Mouse (Mus musculus): ENCODE results near the gene Srrt. TPM values are rescaled to one million over a fixed set of nuclear protein-coding genes. Genes with fewer than 3 reads are reported as not detected.

Srrt gene
- polyA plus RNA-seq, 1 experiment from 2014 or later, result 124 TPM

DNA sequence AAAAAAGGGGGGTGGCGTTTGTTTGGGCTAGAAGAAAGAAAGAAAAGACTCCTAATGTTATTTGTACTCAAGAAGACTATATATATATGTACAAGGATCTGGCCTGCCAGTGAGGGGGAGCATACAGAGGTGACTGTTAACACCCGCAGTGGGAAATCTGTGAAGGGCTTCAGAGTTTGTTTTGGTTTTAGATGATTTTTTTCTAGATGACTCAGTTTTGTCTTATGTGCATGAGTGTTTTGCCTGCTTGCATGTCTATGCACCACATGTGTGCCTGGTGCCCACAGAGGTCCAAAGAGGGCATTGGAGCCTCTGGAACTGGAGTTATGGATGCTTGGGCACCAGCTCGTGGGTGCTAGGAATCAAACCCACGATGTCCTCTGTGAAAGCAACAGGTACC, 39.5 kb upstream of the Srrt start:
- Histone ChIP-seq H3K4me3 (replicated peaks) (no peak overlapping the region), H3K27me3 (no peaks in the 10 kb centered on the region), H3K27ac (replicated peaks) (no peak overlapping the region), H3K36me3 (no peaks in the 10 kb centered on the region), H3K9me3 (replicated peaks) (no peaks in the 10 kb centered on the region), H3K4me1 (peaks cover 24% of the 10 kb centered on the region), H3K9ac (no peak overlapping the region), H3K4me2 (replicated peaks) (no peak overlapping the region)
- ATAC-seq (ENCODE audit: insufficient number of reproducible peaks, low FRiP score, low TSS enrichment, low read depth), result no peak
- WGBS, result 83% methylated on average over 4 of the region's 4 CpGs

DNA sequence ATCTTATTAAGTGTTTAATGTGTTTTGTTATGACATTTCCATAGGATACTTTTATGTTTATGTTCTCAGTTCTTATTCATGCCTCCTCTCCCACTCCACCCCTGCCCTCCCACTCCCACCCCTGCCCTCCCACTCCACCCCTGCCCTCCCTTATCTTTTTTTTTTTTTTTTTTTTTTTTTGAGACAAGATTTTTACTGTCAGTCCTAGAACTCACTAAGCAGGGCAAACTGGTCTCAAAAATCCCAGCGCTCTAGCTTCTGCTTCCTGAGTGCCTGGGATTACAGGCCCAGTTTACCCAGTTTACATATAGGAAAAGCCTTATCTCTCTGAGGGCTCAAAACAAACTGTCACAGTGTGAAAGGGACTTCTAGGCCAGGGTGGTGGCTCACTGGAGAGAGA, 38.9 kb upstream of the Srrt start:
- ATAC-seq (ENCODE audit: insufficient number of reproducible peaks, low FRiP score, low TSS enrichment, low read depth), result no peak
- Histone ChIP-seq H3K4me2 (replicated peaks) (no peak overlapping the region), H3K9me3 (replicated peaks) (no peaks in the 10 kb centered on the region), H3K4me3 (replicated peaks) (no peak overlapping the region), H3K27ac (replicated peaks) (no peak overlapping the region), H3K9ac (no peak overlapping the region), H3K4me1 (peaks cover 19% of the 10 kb centered on the region), H3K36me3 (no peaks in the 10 kb centered on the region), H3K27me3 (no peaks in the 10 kb centered on the region)
- 88% methylated on average over 1 of the region's 1 CpGs for WGBS

DNA sequence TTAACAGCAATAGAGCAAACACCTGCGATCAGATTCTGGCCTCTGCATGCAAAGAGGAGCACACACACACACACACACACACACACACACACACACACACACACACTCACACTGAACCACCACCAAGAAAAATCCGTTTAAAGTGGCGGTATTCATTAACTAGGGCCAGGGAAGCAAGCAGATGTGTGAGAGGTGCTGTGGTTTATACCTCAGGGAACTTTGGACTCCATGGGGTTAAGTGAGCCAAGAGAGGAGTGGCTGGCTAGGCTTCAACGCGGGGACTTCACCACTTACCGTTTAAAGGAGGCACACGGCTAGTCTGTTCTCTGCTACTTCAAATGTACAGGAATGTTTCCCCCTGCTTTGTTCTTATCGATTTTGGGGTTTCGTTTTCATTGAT, 38.3 kb upstream of the Srrt start:
- WGBS, result 16% methylated on average over 9 of the region's 9 CpGs
- Histone ChIP-seq H3K36me3 (no peaks in the 10 kb centered on the region), H3K9me3 (replicated peaks) (no peaks in the 10 kb centered on the region), H3K27ac (replicated peaks) (no peak overlapping the region), H3K9ac (no peak overlapping the region), H3K27me3 (no peaks in the 10 kb centered on the region), H3K4me2 (replicated peaks) (no peak overlapping the region), H3K4me3 (replicated peaks) (no peak overlapping the region), H3K4me1 (peaks cover 16% of the 10 kb centered on the region)
- ATAC-seq (ENCODE audit: insufficient number of reproducible peaks, low FRiP score, low TSS enrichment, low read depth), result no peak

DNA sequence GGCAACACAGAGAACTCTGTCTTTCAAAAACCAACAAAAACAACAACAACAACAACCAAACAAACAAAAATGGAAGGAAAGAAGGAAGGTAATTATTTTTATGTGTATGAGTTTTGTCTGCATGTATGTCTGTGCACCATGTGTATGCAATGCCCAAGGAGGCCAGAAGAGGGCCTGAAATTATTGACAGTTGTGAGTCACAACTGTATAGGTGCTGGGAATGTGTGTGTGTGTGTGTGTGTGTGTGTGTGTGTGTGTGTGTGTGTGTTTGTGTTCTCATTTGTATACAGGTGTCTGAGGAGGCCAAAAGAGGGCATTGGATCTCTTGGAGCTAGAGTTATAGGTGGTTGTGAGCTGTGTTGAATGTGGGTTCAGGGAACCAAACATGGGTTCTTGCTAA, 36.4 kb upstream of the Srrt start:
- H3K9me3 ChIP-seq (replicated peaks), result no peaks in the 10 kb centered on the region
- no peaks in the 10 kb centered on the region for H3K36me3 ChIP-seq
- no peak overlapping the region for H3K27ac ChIP-seq (replicated peaks)
- no peak overlapping the region for H3K9ac ChIP-seq
- H3K27me3 ChIP-seq, result no peaks in the 10 kb centered on the region
- ATAC-seq (ENCODE audit: insufficient number of reproducible peaks, low FRiP score, low TSS enrichment, low read depth), result no peak
- H3K4me2 ChIP-seq (replicated peaks), result no peak overlapping the region
- H3K4me3 ChIP-seq (replicated peaks), result no peak overlapping the region
- peaks cover 23% of the 10 kb centered on the region for H3K4me1 ChIP-seq

DNA sequence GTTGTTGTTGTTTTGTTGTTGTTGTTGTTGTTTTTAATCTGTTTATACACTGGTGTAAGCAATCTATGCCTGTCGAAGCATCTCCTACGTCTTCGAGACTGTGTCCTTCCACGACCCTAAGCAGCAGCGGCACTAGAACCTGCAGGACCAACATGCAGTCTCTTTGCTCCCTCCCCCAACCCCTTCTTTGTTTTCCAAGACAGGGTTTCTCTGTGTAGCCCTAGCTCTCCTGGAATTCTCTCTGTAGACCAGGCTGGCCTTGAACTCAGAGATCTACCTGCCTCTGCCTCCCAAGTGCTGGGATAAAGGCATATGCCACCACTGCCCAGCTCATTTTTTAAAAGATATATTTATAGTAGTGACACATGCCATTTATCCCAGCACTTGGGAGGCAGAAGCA, 35.9 kb upstream of the Srrt start:
- H3K4me1 ChIP-seq, result peaks cover 18% of the 10 kb centered on the region
- ATAC-seq (ENCODE audit: insufficient number of reproducible peaks, low FRiP score, low TSS enrichment, low read depth), result no peak
- WGBS, result 91% methylated on average over 5 of the region's 5 CpGs
- H3K27me3 ChIP-seq, result no peaks in the 10 kb centered on the region
- H3K4me2 ChIP-seq (replicated peaks), result no peak overlapping the region
- H3K36me3 ChIP-seq, result no peaks in the 10 kb centered on the region
- H3K27ac ChIP-seq (replicated peaks), result no peak overlapping the region
- H3K4me3 ChIP-seq (replicated peaks), result no peak overlapping the region
- no peak overlapping the region for H3K9ac ChIP-seq
- H3K9me3 ChIP-seq (replicated peaks), result no peaks in the 10 kb centered on the region

DNA sequence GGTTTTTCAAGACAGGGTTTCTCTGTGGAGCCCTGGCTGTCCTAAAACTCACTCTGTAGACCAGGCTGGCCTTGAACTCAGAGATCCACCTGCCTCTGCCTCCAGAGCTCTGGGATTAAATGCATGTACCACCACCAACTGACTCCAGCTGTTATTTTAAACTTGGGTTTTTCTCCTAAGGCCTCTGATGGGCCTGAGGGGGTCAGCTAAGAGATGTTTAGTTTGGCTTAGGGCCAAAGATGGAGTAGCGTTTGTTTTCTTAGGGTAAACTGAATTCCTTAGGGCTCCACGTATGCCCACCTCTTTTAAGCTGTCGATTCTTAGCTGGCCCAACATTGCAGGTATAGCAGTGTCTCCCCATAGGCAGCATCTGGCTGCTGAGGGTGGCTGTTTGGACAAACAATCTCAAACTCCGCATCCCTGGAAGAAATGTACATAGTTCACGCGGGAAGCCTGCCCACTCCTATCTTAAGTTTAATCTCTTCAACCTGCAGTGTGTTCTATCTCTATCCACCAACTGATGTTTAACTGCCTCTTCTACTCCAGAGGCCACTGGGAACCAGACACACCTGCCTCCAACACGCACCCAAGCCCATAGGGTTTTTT, 35.0 kb upstream of the Srrt start:
- WGBS, result 60% methylated on average over 7 of the region's 7 CpGs

DNA sequence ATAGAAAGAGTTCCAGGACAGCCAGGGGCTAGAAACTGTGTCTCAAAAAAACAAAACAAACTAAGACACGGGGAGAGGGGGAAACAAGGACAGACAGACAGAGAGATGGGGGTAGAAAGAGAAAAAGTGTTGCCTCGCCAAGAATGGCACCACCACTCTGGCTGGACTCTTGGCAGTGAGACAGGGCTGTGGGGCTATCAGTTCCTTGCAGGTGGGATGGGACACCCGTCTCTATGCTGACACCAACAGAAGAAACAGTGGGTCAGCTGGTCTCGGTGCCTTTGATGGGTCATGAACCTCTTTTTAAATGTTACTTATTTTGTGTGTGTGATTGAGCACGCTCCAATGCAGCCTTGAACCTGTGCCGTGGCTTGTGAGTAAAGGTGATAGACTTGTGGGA, 32.7 kb upstream of the Srrt start:
- ATAC-seq (ENCODE audit: insufficient number of reproducible peaks, low FRiP score, low TSS enrichment, low read depth), result no peak
- H3K4me1 ChIP-seq, result peaks cover 13% of the 10 kb centered on the region
- 78% methylated on average over 6 of the region's 6 CpGs for WGBS
- no peaks in the 10 kb centered on the region for H3K9me3 ChIP-seq (replicated peaks)
- H3K9ac ChIP-seq, result no peak overlapping the region
- H3K27ac ChIP-seq (replicated peaks), result peak overlapping the region; percentile 89
- H3K4me3 ChIP-seq (replicated peaks), result no peak overlapping the region
- no peak overlapping the region for H3K4me2 ChIP-seq (replicated peaks)
- H3K36me3 ChIP-seq, result no peaks in the 10 kb centered on the region
- H3K27me3 ChIP-seq, result no peaks in the 10 kb centered on the region

More for the DNA sequence above, 35.0 kb upstream of the Srrt start:
- Histone ChIP-seq H3K4me3 (replicated peaks) (no peak overlapping the region), H3K27ac (replicated peaks) (no peak overlapping the region), H3K9me3 (replicated peaks) (no peaks in the 10 kb centered on the region), H3K27me3 (no peaks in the 10 kb centered on the region), H3K4me1 (peaks cover 16% of the 10 kb centered on the region), H3K9ac (no peak overlapping the region), H3K4me2 (replicated peaks) (no peak overlapping the region), H3K36me3 (no peaks in the 10 kb centered on the region)
- ATAC-seq (ENCODE audit: insufficient number of reproducible peaks, low FRiP score, low TSS enrichment, low read depth), result no peak

DNA sequence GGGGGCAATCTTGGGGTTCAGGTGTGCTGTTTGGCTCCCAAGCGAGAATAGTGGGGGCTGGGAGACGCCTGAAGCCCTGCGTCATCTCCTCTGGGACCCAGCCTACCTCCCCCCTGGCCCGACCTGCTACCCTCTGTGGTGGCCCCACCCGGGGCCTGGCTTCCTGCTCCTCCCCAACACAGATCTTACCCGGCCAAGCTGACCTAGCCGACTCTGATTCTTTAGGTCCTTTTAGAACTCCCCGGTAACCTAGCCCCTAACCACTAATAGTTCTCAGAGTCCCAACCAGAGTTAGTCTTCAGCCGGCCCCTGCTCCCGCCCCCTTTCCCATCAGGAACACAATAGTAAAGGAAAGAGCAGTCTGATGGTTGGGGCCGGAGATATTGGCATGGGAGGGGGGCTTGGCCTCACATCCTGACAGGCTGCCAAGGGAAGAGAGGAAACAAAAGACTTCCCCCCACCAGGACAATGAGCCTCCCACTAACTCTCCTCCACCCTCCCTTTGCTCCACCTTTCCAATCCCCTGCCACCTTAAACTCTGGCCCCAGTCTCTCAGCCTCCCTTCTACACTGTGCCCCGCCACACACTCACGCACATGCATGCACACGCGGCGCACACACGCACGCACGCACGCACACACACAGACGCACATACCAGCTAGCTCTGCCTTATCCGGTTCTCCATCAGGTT, 32.0 kb upstream of the Srrt start:
- no peaks in the 10 kb centered on the region for H3K9me3 ChIP-seq (replicated peaks)
- H3K9ac ChIP-seq, result peak overlapping the region; percentile 51
- peaks cover 13% of the 10 kb centered on the region for H3K4me1 ChIP-seq
- no peaks in the 10 kb centered on the region for H3K36me3 ChIP-seq
- H3K27ac ChIP-seq (replicated peaks), result peak overlapping the region; percentile 89
- 11% methylated on average over 22 of the region's 22 CpGs for WGBS
- ATAC-seq (ENCODE audit: insufficient number of reproducible peaks, low FRiP score, low TSS enrichment, low read depth), result peak; percentile 63
- peak overlapping the region; percentile 45 for H3K4me3 ChIP-seq (replicated peaks)
- no peaks in the 10 kb centered on the region for H3K27me3 ChIP-seq
- peak overlapping the region; percentile 76 for H3K4me2 ChIP-seq (replicated peaks)

DNA sequence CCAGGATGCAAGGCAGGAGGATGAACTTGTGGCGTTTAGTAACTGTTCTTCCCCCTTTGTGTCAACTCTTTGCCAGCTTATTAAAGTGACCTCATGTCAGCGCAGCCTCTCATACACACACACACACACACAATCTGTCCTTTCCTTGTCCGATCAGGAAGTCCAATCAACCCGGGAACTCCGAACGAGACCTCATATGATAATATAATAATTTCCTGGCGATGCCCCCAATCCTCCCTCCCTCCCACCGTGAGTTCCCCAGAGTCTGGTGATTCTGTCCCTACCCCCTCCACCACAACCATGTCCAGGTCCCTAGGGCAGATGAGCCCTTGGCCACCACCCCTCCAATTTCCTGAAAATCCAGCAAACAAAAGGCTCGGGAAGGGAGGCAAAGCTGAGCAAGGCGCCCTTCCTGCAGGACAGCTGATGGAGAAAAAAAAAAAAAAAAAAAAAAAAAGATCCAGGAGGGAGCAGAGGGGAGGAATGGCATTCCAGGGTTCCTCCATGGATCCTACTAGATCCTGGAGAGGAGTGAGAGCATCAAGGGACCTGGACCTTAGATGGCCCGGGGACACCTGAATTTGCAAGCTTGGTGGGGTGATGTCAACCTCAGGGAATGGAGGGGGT, 31.3 kb upstream of the Srrt start:
- 1% methylated on average over 11 of the region's 11 CpGs for WGBS
- ATAC-seq (ENCODE audit: insufficient number of reproducible peaks, low FRiP score, low TSS enrichment, low read depth), result peak; percentile 25
- peak overlapping the region; percentile 45 for H3K4me3 ChIP-seq (replicated peaks)

DNA sequence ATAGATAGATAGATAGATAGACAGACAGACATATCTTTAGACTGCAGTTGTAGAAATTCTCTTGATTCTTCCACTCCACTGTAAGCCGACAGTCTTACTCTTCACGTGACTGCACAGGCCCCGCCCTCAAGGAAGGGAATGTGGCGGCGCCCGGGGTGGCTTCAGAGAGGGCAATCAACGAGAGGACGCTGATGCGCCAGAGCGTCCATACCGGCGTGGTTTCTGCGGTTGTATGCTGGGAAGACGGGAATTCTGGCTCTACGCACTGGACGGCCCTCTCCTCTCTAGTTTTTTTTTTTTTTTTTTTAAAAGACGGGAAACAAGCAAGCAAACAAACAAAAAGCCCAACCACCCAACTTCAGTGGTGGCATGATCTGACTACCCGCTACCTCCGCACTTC, 30.8 kb upstream of the Srrt start:
- under 1% methylated on average over 19 of the region's 19 CpGs for WGBS
- peaks cover 13% of the 10 kb centered on the region for H3K4me1 ChIP-seq

More for the DNA sequence above, 31.3 kb upstream of the Srrt start:
- no peaks in the 10 kb centered on the region for H3K9me3 ChIP-seq (replicated peaks)
- H3K36me3 ChIP-seq, result no peaks in the 10 kb centered on the region
- no peaks in the 10 kb centered on the region for H3K27me3 ChIP-seq
- peaks cover 13% of the 10 kb centered on the region for H3K4me1 ChIP-seq
- H3K9ac ChIP-seq, result peak overlapping the region; percentile 51
- peak overlapping the region; percentile 89 for H3K27ac ChIP-seq (replicated peaks)
- H3K4me2 ChIP-seq (replicated peaks), result peak overlapping the region; percentile 76

DNA sequence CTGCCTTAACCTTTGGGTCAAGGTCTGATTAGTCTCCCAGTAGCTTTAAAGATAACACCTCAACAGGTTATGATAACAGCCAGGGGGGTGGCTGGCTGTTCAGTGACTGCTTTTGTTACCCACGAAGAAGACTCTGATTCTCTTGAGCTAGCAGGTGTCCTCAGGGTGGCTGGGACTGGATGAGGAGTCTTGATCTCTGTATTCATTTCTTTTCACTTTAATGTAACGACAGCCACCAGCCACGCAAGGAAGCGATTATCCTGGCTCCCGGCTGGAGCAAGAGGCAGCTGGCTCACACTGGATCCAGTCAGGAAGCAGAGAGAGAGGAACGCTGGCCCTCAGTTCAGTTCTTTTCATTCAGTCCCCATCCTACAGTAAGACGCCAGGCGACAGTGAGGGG, 29.7 kb upstream of the Srrt start:
- Histone ChIP-seq H3K4me1 (peaks cover 19% of the 10 kb centered on the region), H3K4me2 (replicated peaks) (no peak overlapping the region), H3K36me3 (no peaks in the 10 kb centered on the region), H3K27me3 (no peaks in the 10 kb centered on the region), H3K9me3 (replicated peaks) (no peaks in the 10 kb centered on the region), H3K9ac (no peak overlapping the region), H3K4me3 (replicated peaks) (no peak overlapping the region), H3K27ac (replicated peaks) (0 out of 2 replicates have a peak overlapping the region, but pooled peaks have one; percentile 89)
- WGBS, result 32% methylated on average over 8 of the region's 8 CpGs
- ATAC-seq (ENCODE audit: insufficient number of reproducible peaks, low FRiP score, low TSS enrichment, low read depth), result no peak

More for the DNA sequence above, 30.8 kb upstream of the Srrt start:
- Histone ChIP-seq H3K4me3 (replicated peaks) (peak overlapping the region; percentile 45), H3K9ac (peak overlapping the region; percentile 51), H3K27me3 (no peaks in the 10 kb centered on the region), H3K4me2 (replicated peaks) (peak overlapping the region; percentile 76), H3K9me3 (replicated peaks) (no peaks in the 10 kb centered on the region), H3K36me3 (no peaks in the 10 kb centered on the region), H3K27ac (replicated peaks) (peak overlapping the region; percentile 89)
- peak; percentile 82 for ATAC-seq (ENCODE audit: insufficient number of reproducible peaks, low FRiP score, low TSS enrichment, low read depth)
